Mouse (Mus musculus): ENCODE measurements at regions not wholly inside any gene's neighbourhood (a gene's known extent, or its start where the extent isn't known, plus 50 kb on each side); places are given as distances from the start of the nearest gene placed in this dataset.

DNA sequence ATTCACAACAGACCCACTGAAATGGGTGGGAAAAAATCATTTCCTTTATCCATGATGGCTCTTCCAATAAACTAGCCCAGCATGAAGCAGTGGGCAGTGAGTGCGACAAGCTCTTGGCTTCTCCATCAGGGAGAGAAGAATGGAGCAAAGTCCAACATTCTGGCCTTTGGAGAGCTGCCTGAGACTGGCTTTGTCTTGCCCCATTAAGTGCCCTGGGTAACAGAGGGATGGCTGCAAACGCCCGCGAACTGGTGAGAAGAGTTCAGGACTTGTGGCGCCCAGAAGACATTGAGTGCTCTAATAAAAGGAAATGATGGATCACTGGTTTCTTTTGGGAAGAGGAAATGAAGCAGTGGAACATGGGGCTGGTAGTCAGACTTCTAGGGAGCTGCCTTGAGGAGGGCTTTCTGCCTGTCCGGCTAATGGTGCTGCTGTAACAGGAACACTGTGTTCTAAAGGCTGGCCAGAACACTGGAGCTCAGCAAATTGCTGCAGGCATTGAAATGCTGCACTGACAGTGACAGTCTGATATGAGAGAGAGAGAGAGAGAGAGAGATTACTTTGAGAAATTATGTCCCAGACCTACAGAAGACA lies 182.2 kb upstream of the Btbd3 start:
- TF ChIP-seq ZNF384 (IDR thresholded peaks at IDR 0.05; ENCODE audit: low read depth, low read length): no peak
- no peak for TF ChIP-seq MAFK (IDR thresholded peaks at IDR 0.05; ENCODE audit: insufficient read depth, low read depth, low read length)
- no peak for TF ChIP-seq ZC3H11A (IDR thresholded peaks at IDR 0.05; ENCODE audit: borderline replicate concordance, low read depth, low read length)
- TF ChIP-seq HCFC1 (IDR thresholded peaks at IDR 0.05; ENCODE audit: borderline replicate concordance, insufficient read depth, low read length): no peak
- TF ChIP-seq CHD2 (IDR thresholded peaks at IDR 0.05; ENCODE audit: low read depth, low read length): no peak

Measured in ES-E14 (cell line).